Mouse (Mus musculus) liver, embryonic 14.5 days (tissue): Measurements from ENCODE around the gene Ext2.

Experiments used
- CTCF ChIP-seq: IDR thresholded peaks from 2 replicates; pipeline ENCODE4 v1.5.1; 2016; ENCODE audit warnings: antibody characterized with exemption, low read depth, control low read depth
- EP300 ChIP-seq: IDR thresholded peaks from 2 replicates; pipeline ENCODE4 v1.6.1; 2016; ENCODE audit warnings: antibody characterized with exemption, low read depth

GRCm38 (mm10) chr2:93769875-93770274 is 52.5 kb downstream of the Ext2 start:
- TF ChIP-seq CTCF (no peak), EP300 (no peak)
